Mouse (Mus musculus): ENCODE data around the gene Atp2a3.
A peak's percentile ranks its signal among the peaks of the same experiment; 100 is the strongest.

DNA sequence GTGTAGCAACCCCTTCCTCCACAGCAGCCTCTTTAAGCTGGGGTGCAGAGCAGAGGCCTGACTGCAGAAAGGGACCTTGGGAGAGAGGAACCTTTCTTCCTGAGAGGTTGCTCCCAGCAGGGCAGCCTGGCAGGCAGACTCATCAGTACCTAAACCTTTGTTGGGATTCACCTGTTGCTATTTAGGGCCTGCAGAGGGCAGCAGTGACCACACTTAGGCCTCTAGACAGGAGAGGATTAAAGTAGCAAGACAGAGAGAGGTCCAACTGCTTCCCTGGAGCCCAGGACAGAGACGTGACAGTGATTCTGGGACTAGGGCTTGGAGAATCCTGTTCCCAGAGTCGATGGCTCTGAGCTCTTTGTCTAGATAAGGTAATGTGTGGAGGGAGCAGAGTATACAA is 45.4 kb downstream of the Atp2a3 start:
- peak; percentile 94 for TF ChIP-seq CTCF (IDR thresholded peaks at IDR 0.05; ENCODE audit: low read depth)
- TF ChIP-seq EP300 (IDR thresholded peaks at IDR 0.05; ENCODE audit: low read depth): no peak
